Mouse (Mus musculus) thymus, postnatal 25 days (tissue): ENCODE measurements around the gene Gm8159.
"Not testable (repeated sequence)": the region's sequence is repeated elsewhere in the genome, so short reads cannot be mapped to it uniquely, and the experiment has no call there.

Experiments used
- DNase-seq: peaks from one replicate; pipeline ENCODE4 v3.0.0; 2022

The Gm8159 gene

GRCm38 (mm10) chr14:4632052-4632451 is at the start of gene Gm8159:
Gm8159 (plus strand) TSS chr14:4632352.
- DNase-seq = not testable (repeated sequence)

- DNase-seq = peak; percentile 5
These were observed 17.2 kb downstream of the Gm8159 start for GRCm38 (mm10) chr14:4649309-4649708.

DNA sequence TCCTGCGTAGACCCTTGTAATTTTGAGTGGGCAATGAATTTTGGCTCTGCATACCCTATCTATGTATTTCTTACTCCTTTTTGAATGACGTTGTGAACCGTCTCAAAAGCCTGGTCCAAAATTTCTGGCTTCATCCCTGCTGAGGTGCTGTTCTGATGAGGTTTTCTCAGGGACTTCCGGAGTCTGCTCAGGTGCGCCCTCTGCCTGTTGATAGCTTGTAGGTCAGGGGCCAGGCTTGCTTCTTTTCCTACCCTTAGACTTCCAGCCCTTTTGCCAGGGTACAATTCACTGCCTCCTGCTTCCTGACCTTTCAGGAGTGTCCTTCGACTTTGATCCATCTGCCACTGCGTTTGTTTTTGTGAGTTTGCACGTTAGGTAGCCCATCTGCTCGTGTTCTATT is 18.2 kb downstream of the Gm8159 start:
- not testable (repeated sequence) for DNase-seq

DNA sequence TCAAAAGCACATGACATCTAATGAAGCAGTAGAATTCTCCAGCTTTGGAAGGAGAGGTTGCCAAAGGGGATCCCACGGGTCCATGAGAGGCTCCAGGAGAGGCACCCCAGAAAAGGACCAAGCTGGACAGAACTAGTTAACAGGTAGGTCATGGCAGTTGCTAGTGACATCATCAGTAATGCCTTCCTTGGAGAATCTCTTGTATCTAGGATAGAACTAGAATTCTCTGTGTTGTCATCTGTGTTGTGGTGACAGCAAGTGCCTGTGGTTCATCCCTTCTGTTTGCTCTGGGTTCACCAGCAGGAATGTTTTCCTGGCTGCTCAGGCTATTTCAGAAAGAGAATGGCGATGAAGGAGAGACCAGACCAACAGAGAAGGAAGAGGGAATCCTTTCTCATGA is 31.7 kb downstream of the Gm8159 start, which contains the start of gene Gm3239:
Gm3239 (plus strand) TSS at position 301 of the 400 bp plus-strand sequence.
- DNase-seq = not testable (repeated sequence)
